Mouse (Mus musculus) midbrain, embryonic 15.5 days (tissue): ENCODE data around the gene Prrx2. TPM values are rescaled to one million over a fixed set of nuclear protein-coding genes. Genes with fewer than 3 reads are reported as not detected.
A peak's percentile ranks its signal among the peaks of the same experiment; 100 is the strongest.

Experiments used
- ATAC-seq: fragments of 200-750 bp; cut with Nextera tagmentation; replicated peaks from 2 replicates; pipeline ENCODE4 v1.8.0; 2017; ENCODE audit warnings: moderate TSS enrichment
- H3K27ac ChIP-seq: fragments of 300-500 bp; sonication (generic); 2 replicates; pipeline ENCODE4 v1.5.1; 2015; ENCODE audit warnings: mild to moderate bottlenecking, inconsistent platforms
- H3K27me3 ChIP-seq: fragments of 300-500 bp; sonication (generic); replicated peaks from 2 replicates; pipeline ENCODE4 v1.6.1; 2015; ENCODE audit warnings: inconsistent platforms
- H3K36me3 ChIP-seq: fragments of 300-500 bp; sonication (generic); replicated peaks from 2 replicates; pipeline ENCODE4 v1.6.1; 2015; ENCODE audit warnings: inconsistent platforms
- H3K4me1 ChIP-seq: fragments of 300-500 bp; sonication (generic); 2 replicates; pipeline ENCODE4 v1.6.1; 2015; ENCODE audit warnings: inconsistent platforms
- H3K4me2 ChIP-seq: fragments of 300-500 bp; sonication (generic); 2 replicates; pipeline ENCODE4 v1.6.1; 2015; ENCODE audit warnings: inconsistent platforms, mild to moderate bottlenecking, moderate library complexity
- H3K4me3 ChIP-seq: fragments of 300-500 bp; sonication (generic); 2 replicates; pipeline ENCODE4 v1.5.1; 2015; ENCODE audit warnings: mild to moderate bottlenecking, inconsistent platforms
- H3K9ac ChIP-seq: fragments of 300-500 bp; sonication (generic); 2 replicates; pipeline ENCODE4 v1.6.1; 2015; ENCODE audit warnings: mild to moderate bottlenecking, inconsistent platforms
- H3K9me3 ChIP-seq: fragments of 300-500 bp; sonication (generic); 2 replicates; pipeline ENCODE4 v1.6.1; 2016; ENCODE audit warnings: inconsistent platforms
- WGBS: fragments of 180-500 bp; shearing (Covaris S2); methylation state at CpG from one replicate; pipeline ENCODE4 v1.1.7; 2015; ENCODE audit warnings: mixed read lengths; 5-methylcytosine and 5-hydroxymethylcytosine counted together
- polyA plus RNA-seq: library from polyadenylated mRNA; unstranded; fragments of >200 nt; fragmentation: Nextera tagmentation; extraction: Ambion mirVana; gene quantifications from 2 replicates; pipeline ENCODE4 v1.2.1, GENCODE M21; 2015

The Prrx2 gene
- 3.7 and 4.0 TPM in 2 replicates for polyA plus RNA-seq

- Histone ChIP-seq H3K4me1 (peaks cover 6% of the 10 kb centered on the region; the same call in 1 of the 2 replicates), H3K9me3 (no peaks in the 10 kb centered on the region), H3K27ac (no peak within 1 kb of the TSS), H3K4me3 (no peak within 1 kb of the TSS), H3K4me2 (no peak within 1 kb of the TSS), H3K27me3 (no peaks in the 10 kb centered on the region), H3K36me3 (no peaks in the 10 kb centered on the region), H3K9ac (no peak within 1 kb of the TSS)
- WGBS = 63% methylated on average over 9 of the region's 10 CpGs
- ATAC-seq = no peak
These were observed at the start of gene Prrx2 for GRCm38 (mm10) chr2:30834373-30835022. Prrx2 (plus strand) TSS chr2:30834972.

GRCm38 (mm10) chr2:30787466-30787865 is 47.3 kb upstream of the Prrx2 start:
- H3K9ac ChIP-seq = no peak overlapping the region
- H3K4me3 ChIP-seq = no peak overlapping the region
- peaks cover 34% of the 10 kb centered on the region for H3K4me1 ChIP-seq
- H3K4me2 ChIP-seq = no peak overlapping the region
- ATAC-seq = no peak
- peak overlapping the region; percentile 36; the same call in 1 of the 2 replicates for H3K27ac ChIP-seq
- no peaks in the 10 kb centered on the region for H3K36me3 ChIP-seq
- 62% methylated on average over 4 of the region's 4 CpGs for WGBS
- no peaks in the 10 kb centered on the region for H3K27me3 ChIP-seq
- H3K9me3 ChIP-seq = no peaks in the 10 kb centered on the region

- H3K9ac ChIP-seq = no peak overlapping the region
- no peak overlapping the region for H3K4me3 ChIP-seq
- H3K27ac ChIP-seq = no peak overlapping the region
- H3K9me3 ChIP-seq = no peaks in the 10 kb centered on the region
- H3K4me2 ChIP-seq = no peak overlapping the region
- H3K36me3 ChIP-seq = no peaks in the 10 kb centered on the region
- no peak for ATAC-seq
- peaks cover 30% of the 10 kb centered on the region for H3K4me1 ChIP-seq
- WGBS = 82% methylated on average over 7 of the region's 7 CpGs
- H3K27me3 ChIP-seq = no peaks in the 10 kb centered on the region
These were observed 42.7 kb upstream of the Prrx2 start for GRCm38 (mm10) chr2:30792061-30792460.

- H3K4me2 ChIP-seq = peak overlapping the region; percentile 59
- H3K9me3 ChIP-seq = no peaks in the 10 kb centered on the region
- peaks cover 30% of the 10 kb centered on the region for H3K4me1 ChIP-seq
- 4% methylated on average over 48 of the region's 48 CpGs for WGBS
- H3K4me3 ChIP-seq = peak overlapping the region; percentile 36
- no peaks in the 10 kb centered on the region for H3K36me3 ChIP-seq
- peak overlapping the region; percentile 81 for H3K27ac ChIP-seq
- no peaks in the 10 kb centered on the region for H3K27me3 ChIP-seq
- peak overlapping the region; percentile 44 for H3K9ac ChIP-seq
- ATAC-seq = peak; percentile 65
These were observed 40.3 kb upstream of the Prrx2 start for GRCm38 (mm10) chr2:30794179-30795108.

- Histone ChIP-seq H3K36me3 (no peaks in the 10 kb centered on the region), H3K9me3 (no peaks in the 10 kb centered on the region), H3K27ac (peak overlapping the region; percentile 81; the same call in 1 of the 2 replicates), H3K27me3 (no peaks in the 10 kb centered on the region), H3K4me2 (no peak overlapping the region), H3K4me3 (no peak overlapping the region), H3K9ac (no peak overlapping the region), H3K4me1 (peaks cover 30% of the 10 kb centered on the region)
- 55% methylated on average over 7 of the region's 7 CpGs for WGBS
- ATAC-seq = peak; percentile 2; the same call in 1 of the 2 replicates
These were observed 39.4 kb upstream of the Prrx2 start for GRCm38 (mm10) chr2:30795271-30795888.

GRCm38 (mm10) chr2:30795889-30796275 is 38.9 kb upstream of the Prrx2 start:
- Histone ChIP-seq H3K9ac (no peak overlapping the region), H3K27ac (peak overlapping the region; percentile 81), H3K4me3 (no peak overlapping the region), H3K27me3 (peaks cover 3% of the 10 kb centered on the region; the same call in 1 of the 2 replicates), H3K4me1 (peaks cover 33% of the 10 kb centered on the region), H3K4me2 (peak overlapping the region; percentile 43), H3K36me3 (no peaks in the 10 kb centered on the region), H3K9me3 (no peaks in the 10 kb centered on the region)
- WGBS = 54% methylated on average over 5 of the region's 5 CpGs
- peak; percentile 7; the same call in 1 of the 2 replicates for ATAC-seq

- Histone ChIP-seq H3K4me3 (0 out of 2 replicates have a peak overlapping the region, but pooled peaks have one; percentile 10), H3K9ac (no peak overlapping the region), H3K4me1 (peaks cover 38% of the 10 kb centered on the region), H3K27me3 (peaks cover 7% of the 10 kb centered on the region; the same call in 1 of the 2 replicates), H3K36me3 (no peaks in the 10 kb centered on the region), H3K9me3 (no peaks in the 10 kb centered on the region), H3K27ac (peak overlapping the region; percentile 81), H3K4me2 (peak overlapping the region; percentile 43)
- peak; percentile 86 for ATAC-seq
- 4% methylated on average over 11 of the region's 11 CpGs for WGBS
These were observed 38.4 kb upstream of the Prrx2 start for GRCm38 (mm10) chr2:30796382-30796781.

- WGBS = 86% methylated on average over 3 of the region's 3 CpGs
- H3K27ac ChIP-seq = no peak overlapping the region
- no peaks in the 10 kb centered on the region for H3K9me3 ChIP-seq
- no peaks in the 10 kb centered on the region for H3K36me3 ChIP-seq
- H3K4me3 ChIP-seq = no peak overlapping the region
- no peak overlapping the region for H3K9ac ChIP-seq
- no peak overlapping the region for H3K4me2 ChIP-seq
- peaks cover 18% of the 10 kb centered on the region for H3K27me3 ChIP-seq
- peaks cover 44% of the 10 kb centered on the region for H3K4me1 ChIP-seq
- no peak for ATAC-seq
These were observed 35.3 kb upstream of the Prrx2 start for GRCm38 (mm10) chr2:30799456-30799855.

GRCm38 (mm10) chr2:30800671-30801066 is 34.1 kb upstream of the Prrx2 start:
- Histone ChIP-seq H3K9me3 (no peaks in the 10 kb centered on the region), H3K27ac (no peak overlapping the region), H3K36me3 (no peaks in the 10 kb centered on the region), H3K27me3 (peaks cover 18% of the 10 kb centered on the region), H3K4me2 (peak overlapping the region; percentile 67), H3K4me3 (peak overlapping the region; percentile 38), H3K9ac (no peak overlapping the region), H3K4me1 (peaks cover 33% of the 10 kb centered on the region)
- ATAC-seq = no peak
- 30% methylated on average over 7 of the region's 7 CpGs for WGBS

- no peaks in the 10 kb centered on the region for H3K9me3 ChIP-seq
- no peak; the same call in 1 of the 2 replicates for ATAC-seq
- H3K27ac ChIP-seq = no peak overlapping the region
- peaks cover 27% of the 10 kb centered on the region for H3K4me1 ChIP-seq
- H3K36me3 ChIP-seq = no peaks in the 10 kb centered on the region
- peak overlapping the region; percentile 39 for H3K9ac ChIP-seq
- peaks cover 18% of the 10 kb centered on the region for H3K27me3 ChIP-seq
- under 1% methylated on average over 77 of the region's 77 CpGs for WGBS
- peak overlapping the region; percentile 38 for H3K4me3 ChIP-seq
- H3K4me2 ChIP-seq = peak overlapping the region; percentile 67
These were observed 33.5 kb upstream of the Prrx2 start for GRCm38 (mm10) chr2:30801067-30801852.

GRCm38 (mm10) chr2:30803604-30804003 is 31.2 kb upstream of the Prrx2 start, which contains the start of gene 1700001O22Rik:
1700001O22Rik (minus strand) TSS chr2:30803661.
- Histone ChIP-seq H3K36me3 (no peaks in the 10 kb centered on the region), H3K27ac (no peak within 1 kb of the TSS), H3K4me3 (no peak within 1 kb of the TSS), H3K27me3 (peaks cover 18% of the 10 kb centered on the region), H3K4me2 (no peak within 1 kb of the TSS), H3K9ac (no peak within 1 kb of the TSS), H3K9me3 (no peaks in the 10 kb centered on the region), H3K4me1 (peaks cover 18% of the 10 kb centered on the region)
- no peak for ATAC-seq
- 86% methylated on average over 3 of the region's 3 CpGs for WGBS
